Comparison of ENCODE assay signal across 26 mouse cellular contexts in genomic region chr15:6025543-6025942, GRCm38 (mm10).
DNase-seq lines count a peak whose midpoint lies in the region; ATAC-seq lines count a peak whose summit lies in the region.
"Had no signal": no experiment of that assay in that cellular context is flagged by ENCODE, and none has a peak within 500 bp of the region (broad histone marks: within the 10 kb centered on the region; RNA-seq: fewer than 3 reads in every experiment).

No protein-coding gene starts in this region.

- H3K4me1 ChIP-seq in intestine, embryonic 15.5 days (replicated peaks), result no peaks in the 10 kb centered on the region
- H3K4me1 ChIP-seq in forebrain, embryonic 16.5 days (replicated peaks; ENCODE audit: control insufficient read depth, insufficient read depth, low read length), result no peaks in the 10 kb centered on the region
- H3K4me1 ChIP-seq: embryonic facial prominence, embryonic 12.5 days; embryonic facial prominence, embryonic 15.5 days; heart, embryonic 10.5 days had no signal

- H3K4me2 ChIP-seq in intestine, embryonic 15.5 days (replicated peaks), result no peak overlapping the region
- H3K4me2 ChIP-seq in forebrain, embryonic 16.5 days (ENCODE audit: low read length), result no peak overlapping the region
- H3K4me2 ChIP-seq: embryonic facial prominence, embryonic 12.5 days; embryonic facial prominence, embryonic 15.5 days; heart, embryonic 13.5 days; hindbrain, embryonic 14.5 days had no signal

- ATAC-seq in intestine, embryonic 15.5 days, result peak; percentile 92
- no peak for ATAC-seq in forebrain, embryonic 16.5 days
- ATAC-seq: CD4-positive, CD25-positive, alpha-beta regulatory T cell, adult 4 months; forebrain, embryonic 14.5 days; hindbrain, postnatal 0 days had no signal

- H3K36me3 ChIP-seq in intestine, embryonic 15.5 days, result no peaks in the 10 kb centered on the region
- H3K36me3 ChIP-seq in forebrain, embryonic 16.5 days (ENCODE audit: control insufficient read depth, insufficient read depth), result no peaks in the 10 kb centered on the region
- H3K36me3 ChIP-seq: embryonic facial prominence, embryonic 12.5 days; embryonic facial prominence, embryonic 15.5 days; heart, embryonic 10.5 days; heart, embryonic 13.5 days had no signal

- 30% methylated on average over 4 of the region's 4 CpGs for WGBS in intestine, embryonic 15.5 days
- 10% methylated on average over 4 of the region's 4 CpGs for WGBS in large intestine, adult 2 months
- 88% methylated on average over 4 of the region's 4 CpGs for WGBS in forebrain, embryonic 16.5 days

- H3K9me3 ChIP-seq in intestine, embryonic 15.5 days, result no peaks in the 10 kb centered on the region
- no peaks in the 10 kb centered on the region for H3K9me3 ChIP-seq in forebrain, embryonic 16.5 days (ENCODE audit: control insufficient read depth, low read length)
- H3K9me3 ChIP-seq: embryonic facial prominence, embryonic 12.5 days; embryonic facial prominence, embryonic 15.5 days; heart, embryonic 10.5 days; heart, embryonic 13.5 days had no signal

- no peaks in the 10 kb centered on the region for H3K27me3 ChIP-seq in intestine, embryonic 15.5 days (replicated peaks)
- H3K27me3 ChIP-seq in forebrain, embryonic 16.5 days (replicated peaks; ENCODE audit: control insufficient read depth, insufficient read depth, low read length), result no peaks in the 10 kb centered on the region
- H3K27me3 ChIP-seq: embryonic facial prominence, embryonic 12.5 days; embryonic facial prominence, embryonic 15.5 days; heart, embryonic 13.5 days had no signal

- no peak overlapping the region for H3K9ac ChIP-seq in intestine, embryonic 15.5 days
- H3K9ac ChIP-seq in forebrain, embryonic 16.5 days (replicated peaks; ENCODE audit: low read depth, low read length), result no peak overlapping the region
- H3K9ac ChIP-seq: embryonic facial prominence, embryonic 12.5 days; embryonic facial prominence, embryonic 15.5 days; heart, embryonic 13.5 days; hindbrain, embryonic 14.5 days had no signal

- no peak overlapping the region for H3K4me3 ChIP-seq in intestine, embryonic 15.5 days (replicated peaks)
- no peak overlapping the region for H3K4me3 ChIP-seq in forebrain, embryonic 16.5 days (replicated peaks; ENCODE audit: low read length)
- H3K4me3 ChIP-seq: embryonic facial prominence, embryonic 12.5 days; embryonic facial prominence, embryonic 15.5 days; heart, adult 2 months; heart, embryonic 10.5 days; heart, embryonic 13.5 days had no signal

- DNase-seq in embryo, embryonic 10.5 days (ENCODE audit: low spot score), result peak; percentile 26
- DNase-seq in embryo, embryonic 11 days, result peak; percentile 10
- peak; percentile 65 for DNase-seq in large intestine, adult 2 months (ENCODE audit: low read depth, low spot score)
- no peak for DNase-seq in thymus, postnatal 0 days (ENCODE audit: low spot score)
- DNase-seq in gastrocnemius, adult 18-20 months (ENCODE audit: low spot score), result no peak
- DNase-seq: adrenal gland, adult 8-10 months; adrenal gland, postnatal 25 days; cerebellum, adult 11-12 months; cerebellum, adult 8-10 months; cerebellum, postnatal 10 days; cerebellum, postnatal 36 days; gastrocnemius, postnatal 10 days; gastrocnemius, postnatal 36 days; heart, adult 2 months; heart, postnatal 14 days; heart, postnatal 4 days had no signal

- no peak overlapping the region for H3K27ac ChIP-seq in intestine, embryonic 15.5 days
- H3K27ac ChIP-seq in forebrain, embryonic 16.5 days (ENCODE audit: low read length), result no peak overlapping the region
- H3K27ac ChIP-seq: embryonic facial prominence, embryonic 12.5 days; embryonic facial prominence, embryonic 15.5 days; heart, adult 2 months; heart, embryonic 10.5 days; heart, embryonic 13.5 days; hindbrain, embryonic 14.5 days; hindbrain, postnatal 0 days had no signal

Comparison
In these comparisons a context has a peak if more than half of its experiments do, and no peak if none do; other contexts are left out.
1. DNase-seq: peak in embryo, embryonic 10.5 days (single experiment), embryo, embryonic 11 days (single experiment) and large intestine, adult 2 months (single experiment); none in thymus, postnatal 0 days (single experiment) and gastrocnemius, adult 18-20 months (single experiment).